7 mouse cellular contexts compared by ENCODE assay signal in the genomic region with DNA sequence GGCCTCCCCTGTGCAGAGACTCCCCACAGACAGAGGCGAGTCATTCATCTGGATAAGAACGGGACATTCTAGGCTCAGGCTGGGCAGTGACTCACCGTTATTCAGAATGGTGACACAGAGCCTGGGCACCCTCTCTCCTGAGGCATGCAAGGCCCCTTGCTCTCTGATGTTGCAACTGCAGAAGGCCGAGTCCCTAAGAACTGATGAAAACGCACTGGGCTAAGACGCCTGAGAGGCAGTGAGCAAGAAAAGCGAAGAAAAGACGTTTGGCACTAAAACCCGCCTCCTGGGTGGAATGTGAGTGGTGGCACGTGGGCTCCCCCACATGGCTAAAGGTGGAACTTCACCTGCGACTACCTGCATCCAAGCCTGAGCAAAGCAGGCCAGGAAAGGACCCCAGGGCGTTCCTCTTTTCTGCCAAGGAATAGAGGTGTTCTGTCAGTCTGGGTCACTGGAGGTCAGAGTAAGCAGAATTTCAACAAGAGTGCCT. TPM values are rescaled to one million over a fixed set of nuclear protein-coding genes. Genes with fewer than 3 reads are reported as not detected.
DNase-seq lines count a peak whose midpoint lies in the region; ATAC-seq and TF ChIP-seq lines count a peak whose summit lies in the region.

No protein-coding gene starts in this region.

- WGBS in intestine, postnatal 0 days: 8% methylated on average over 12 of the region's 12 CpGs
- 3% methylated on average over 12 of the region's 12 CpGs for WGBS in midbrain, embryonic 12.5 days

- H3K4me3 ChIP-seq in intestine, postnatal 0 days (ENCODE audit: low read depth, low read length): no peak overlapping the region
- H3K4me3 ChIP-seq in midbrain, embryonic 12.5 days: peak overlapping the region; percentile 24

- no peaks in the 10 kb centered on the region for H3K9me3 ChIP-seq in intestine, postnatal 0 days (ENCODE audit: control insufficient read depth)
- H3K9me3 ChIP-seq in midbrain, embryonic 12.5 days: no peaks in the 10 kb centered on the region

- peak; percentile 90 for DNase-seq in adrenal gland, postnatal 10 days
- peak; percentile 75 for DNase-seq in embryo, embryonic 11.5 days (ENCODE audit: low read depth, low spot score)
- peak; percentile 86 for DNase-seq in left cerebral cortex, postnatal 4 days
- peak; percentile 57 for DNase-seq in spleen, adult 12 weeks (ENCODE audit: low spot score)

- H3K36me3 ChIP-seq in intestine, postnatal 0 days (ENCODE audit: control insufficient read depth, insufficient read depth): peaks cover 42% of the 10 kb centered on the region
- H3K36me3 ChIP-seq in midbrain, embryonic 12.5 days: no peaks in the 10 kb centered on the region

- intact Hi-C loops in left cerebral cortex, postnatal 4 days (cut with DNase I): loop anchor here (5.0 kb wide), 1 partner anchor 173 kb away; no protein-coding TSS in a partner anchor

- H3K4me1 ChIP-seq in intestine, postnatal 0 days (replicated peaks; ENCODE audit: control insufficient read depth, insufficient read depth, low read length): no peaks in the 10 kb centered on the region
- peaks cover 14% of the 10 kb centered on the region for H3K4me1 ChIP-seq in midbrain, embryonic 12.5 days

- H3K9ac ChIP-seq in intestine, postnatal 0 days (ENCODE audit: low read depth, low read length): no peak overlapping the region
- H3K9ac ChIP-seq in midbrain, embryonic 12.5 days (replicated peaks): peak overlapping the region; percentile 25

- ATAC-seq in granulocyte monocyte progenitor cell, adult 5-6 weeks (replicated peaks; ENCODE audit: poor library complexity, severe bottlenecking): peak; percentile 83
- ATAC-seq in intestine, postnatal 0 days: peak; percentile 76
- ATAC-seq in midbrain, embryonic 12.5 days (ENCODE audit: low FRiP score, low read depth): peak; percentile 52

- H3K27ac ChIP-seq in intestine, postnatal 0 days (ENCODE audit: low read depth, low read length): no peak overlapping the region
- no peak overlapping the region for H3K27ac ChIP-seq in midbrain, embryonic 12.5 days (replicated peaks)

- no peaks in the 10 kb centered on the region for H3K27me3 ChIP-seq in intestine, postnatal 0 days (replicated peaks; ENCODE audit: control insufficient read depth, insufficient read depth, low read length)
- peaks cover 13% of the 10 kb centered on the region for H3K27me3 ChIP-seq in midbrain, embryonic 12.5 days

- TF ChIP-seq CTCF in intestine, postnatal 0 days (IDR thresholded peaks at IDR 0.05; ENCODE audit: low read depth): peak; percentile 97

- peak overlapping the region; percentile 35; the same call in 1 of the 2 replicates for H3K4me2 ChIP-seq in intestine, postnatal 0 days (replicated peaks; ENCODE audit: low read depth)
- H3K4me2 ChIP-seq in midbrain, embryonic 12.5 days (replicated peaks): peak overlapping the region; percentile 44

RNA-seq across cellular contexts. Expression of a gene that starts 25.0 kb away (rescaled TPM):
- 10 to 100 TPM; 31.6 TPM for total RNA-seq in adrenal gland, postnatal 10 days (2021)
- not detected in 2 replicates for total RNA-seq in granulocyte monocyte progenitor cell, adult 5-6 weeks (2014; fragmentation: Nextera tagmentation)
- total RNA-seq in granulocyte monocyte progenitor cell, adult 5-6 weeks (2017): not detected in 2 replicates
- 26.4 and 26.5 TPM in 2 replicates for polyA plus RNA-seq in intestine, postnatal 0 days (2015; fragmentation: Nextera tagmentation; extraction: Ambion mirVana)
- 10 to 100 TPM; 13.9 to 15.3 TPM for total RNA-seq in left cerebral cortex, postnatal 4 days (2021)
- 8.0 and 11.8 TPM in 2 replicates for polyA plus RNA-seq in midbrain, embryonic 12.5 days (2016; fragmentation: Nextera tagmentation; extraction: Ambion mirVana)

RNA-seq across cellular contexts. Expression of a gene that starts 29.0 kb away (rescaled TPM):
- total RNA-seq in adrenal gland, postnatal 10 days (2021): 100 to 1,000 TPM; 102 to 133 TPM
- 15.3 and 18.1 TPM in 2 replicates for total RNA-seq in granulocyte monocyte progenitor cell, adult 5-6 weeks (2014; fragmentation: Nextera tagmentation)
- total RNA-seq in granulocyte monocyte progenitor cell, adult 5-6 weeks (2017): 27.5 and 28.8 TPM in 2 replicates
- 33.1 and 37.5 TPM in 2 replicates for polyA plus RNA-seq in intestine, postnatal 0 days (2015; fragmentation: Nextera tagmentation; extraction: Ambion mirVana)
- total RNA-seq in left cerebral cortex, postnatal 4 days (2021): 10 to 100 TPM; 11.7 to 13.8 TPM
- polyA plus RNA-seq in midbrain, embryonic 12.5 days (2016; fragmentation: Nextera tagmentation; extraction: Ambion mirVana): 2.9 and 4.1 TPM in 2 replicates

Comparison
In these comparisons a context has a peak if more than half of its experiments do, and no peak if none do; other contexts are left out.
1. RNA of a gene that starts 25.0 kb away (total RNA-seq): 31.6 TPM in adrenal gland, postnatal 10 days and 13.9 to 15.3 TPM in left cerebral cortex, postnatal 4 days; not detected in granulocyte monocyte progenitor cell, adult 5-6 weeks; every median in the first group is over 10 times any median in the second.
2. Peak in every context shown above with its lines, with median percentiles within 50 percentile points of each other: DNase-seq and ATAC-seq.